Mouse (Mus musculus): ENCODE data around the gene Wasl.

Wasl gene

GRCm38 (mm10) chr6:24604289-24604688, 60.5 kb downstream of the Wasl start:
- DNase-seq (ENCODE audit: low spot score in 2 of 2) = no peak

GRCm38 (mm10) chr6:24602993-24603392, 61.8 kb downstream of the Wasl start:
- DNase-seq (ENCODE audit: low spot score in 2 of 2) = no peak

- DNase-seq (ENCODE audit: low spot score in 2 of 2) = no peak
These were observed 62.5 kb downstream of the Wasl start for GRCm38 (mm10) chr6:24602351-24602750.

GRCm38 (mm10) chr6:24601668-24602067, 63.1 kb downstream of the Wasl start:
- DNase-seq (ENCODE audit: low spot score in 2 of 2) = no peak

- DNase-seq (ENCODE audit: low spot score in 2 of 2) = no peak
These were observed 64.1 kb downstream of the Wasl start for GRCm38 (mm10) chr6:24600726-24601125.

GRCm38 (mm10) chr6:24600134-24600533, 64.7 kb downstream of the Wasl start:
- no peak for DNase-seq (ENCODE audit: low spot score in 2 of 2)

- DNase-seq (ENCODE audit: low spot score in 2 of 2) = no peak
These were observed 65.2 kb downstream of the Wasl start for GRCm38 (mm10) chr6:24599639-24600038.

- no peak for DNase-seq (ENCODE audit: low spot score in 2 of 2)
These were observed 65.6 kb downstream of the Wasl start for GRCm38 (mm10) chr6:24599179-24599578.

- DNase-seq (ENCODE audit: low spot score in 2 of 2) = no peak
These were observed 67.3 kb downstream of the Wasl start, which contains the start of gene Lmod2 for GRCm38 (mm10) chr6:24597500-24597899. Gene Lmod2 (plus strand): TSS chr6:24597762.

- no peak for DNase-seq (ENCODE audit: low spot score in 2 of 2)
These were observed 73.1 kb downstream of the Wasl start for GRCm38 (mm10) chr6:24591525-24592218.

- no peak for DNase-seq (ENCODE audit: low spot score in 2 of 2)
These were observed 74.5 kb downstream of the Wasl start for GRCm38 (mm10) chr6:24590282-24590681.

GRCm38 (mm10) chr6:24586885-24587284, 77.9 kb downstream of the Wasl start:
- no peak for DNase-seq (ENCODE audit: low spot score in 2 of 2)

GRCm38 (mm10) chr6:24585431-24586310, 79.1 kb downstream of the Wasl start:
- no peak for DNase-seq (ENCODE audit: low spot score in 2 of 2)

GRCm38 (mm10) chr6:24583456-24583855, 81.4 kb downstream of the Wasl start:
- DNase-seq (ENCODE audit: low spot score in 2 of 2) = no peak

GRCm38 (mm10) chr6:24573319-24573718, 91.5 kb downstream of the Wasl start:
- no peak for DNase-seq (ENCODE audit: low spot score in 2 of 2)

GRCm38 (mm10) chr6:24572431-24572830, 92.4 kb downstream of the Wasl start:
- DNase-seq (ENCODE audit: low spot score in 2 of 2) = no peak

- no peak for DNase-seq (ENCODE audit: low spot score in 2 of 2)
These were observed 93.7 kb downstream of the Wasl start for GRCm38 (mm10) chr6:24571126-24571525.

- no peak for DNase-seq (ENCODE audit: low spot score in 2 of 2)
These were observed 94.5 kb downstream of the Wasl start for GRCm38 (mm10) chr6:24570278-24570677.

GRCm38 (mm10) chr6:24569711-24570110, 95.1 kb downstream of the Wasl start:
- no peak for DNase-seq (ENCODE audit: low spot score in 2 of 2)

- no peak for DNase-seq (ENCODE audit: low spot score in 2 of 2)
These were observed 95.8 kb downstream of the Wasl start for GRCm38 (mm10) chr6:24568963-24569362.

GRCm38 (mm10) chr6:24564886-24565285, 99.9 kb downstream of the Wasl start:
- DNase-seq (ENCODE audit: low spot score in 2 of 2) = no peak

GRCm38 (mm10) chr6:24564081-24564480, 100.7 kb downstream of the Wasl start:
- DNase-seq (ENCODE audit: low spot score in 2 of 2) = no peak

Measured in urinary bladder, postnatal 4 days (tissue).